ENCODE assay signal across 1 mouse cellular context in the genomic region with DNA sequence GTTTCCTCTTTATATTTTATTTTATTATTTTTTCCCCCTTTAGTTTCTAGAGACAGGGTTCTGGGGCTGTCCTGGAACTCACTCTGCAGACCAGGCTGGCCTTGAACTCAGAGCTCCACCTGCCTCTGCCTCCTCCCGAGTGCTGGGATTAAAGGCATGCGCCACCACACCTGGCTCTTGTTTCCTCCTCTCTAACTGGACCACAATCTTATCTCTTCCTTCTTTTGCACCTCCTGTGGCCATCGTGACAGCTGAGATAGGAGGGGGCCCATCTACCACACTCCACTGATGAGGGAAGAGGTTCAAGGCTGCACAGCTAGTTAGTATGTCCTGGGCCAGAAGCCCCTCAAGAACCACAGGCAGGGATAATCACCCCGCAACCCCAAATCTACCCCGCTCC.
TF ChIP-seq lines count a peak whose summit lies in the region.

No protein-coding gene starts in this region.

TF ChIP-seq in myocyte, 11 proteins besides CTCF, POLR2A, EP300 and RAD21:
- TF ChIP-seq CEBPB (IDR thresholded peaks at IDR 0.05; ENCODE audit: insufficient read depth, poor library complexity, severe bottlenecking) (no peak), TCF3 (IDR thresholded peaks at IDR 0.05; ENCODE audit: insufficient read length, low read depth) (no peak), MYOG (IDR thresholded peaks at IDR 0.05; ENCODE audit: control insufficient read depth in 1 of 3, insufficient read depth in 1 of 3, insufficient read length in 2 of 3, low read depth in 2 of 3) (no peak), REST (IDR thresholded peaks at IDR 0.05; ENCODE audit: insufficient read depth, insufficient read length) (no peak), POLR2AphosphoS2 (IDR thresholded peaks at IDR 0.05; ENCODE audit: insufficient read length, low read depth) (no peak), USF1 (IDR thresholded peaks at IDR 0.05; ENCODE audit: low read depth) (no peak), MYOD1 (IDR thresholded peaks at IDR 0.05; ENCODE audit: control insufficient read depth in 1 of 3, insufficient read length in 2 of 3, low read depth in 2 of 3) (no peak), SRF (IDR thresholded peaks at IDR 0.05; ENCODE audit: control insufficient read depth, insufficient read length, low read depth) (no peak), E2F4 (IDR thresholded peaks at IDR 0.05; ENCODE audit: insufficient read depth) (no peak), MAX (IDR thresholded peaks at IDR 0.05; ENCODE audit: low read depth) (no peak), TCF12 (IDR thresholded peaks at IDR 0.05; ENCODE audit: insufficient read depth, poor library complexity, severe bottlenecking) (no peak)
TF ChIP-seq in myocyte: peak in this region for 0.
